Mouse (Mus musculus) large intestine, adult 2 months (tissue): ENCODE measurements around the gene Olfr1167. TPM values are rescaled to one million over a fixed set of nuclear protein-coding genes. Genes with fewer than 3 reads are reported as not detected.
"Not testable (repeated sequence)": the region's sequence is repeated elsewhere in the genome, so short reads cannot be mapped to it uniquely, and the experiment has no call there.

Source experiments
- DNase-seq: peaks from one replicate; pipeline ENCODE4 v3.0.0-alpha.2; 2012; ENCODE audit warnings: low read depth, low spot score
- WGBS: fragments of 180-500 bp; shearing (Covaris S2); methylation state at CpG from one replicate; pipeline ENCODE4 v1.1.7; 2018; 5-methylcytosine and 5-hydroxymethylcytosine counted together
- polyA plus RNA-seq: library from polyadenylated mRNA; depleted of rRNA; stranded (reverse); fragments of >200 nt; gene quantifications from 2 replicates; pipeline ENCODE4 v1.2.3, GENCODE M21; 2012; rRNA removed

The Olfr1167 gene
- not detected in 2 replicates for polyA plus RNA-seq

DNA sequence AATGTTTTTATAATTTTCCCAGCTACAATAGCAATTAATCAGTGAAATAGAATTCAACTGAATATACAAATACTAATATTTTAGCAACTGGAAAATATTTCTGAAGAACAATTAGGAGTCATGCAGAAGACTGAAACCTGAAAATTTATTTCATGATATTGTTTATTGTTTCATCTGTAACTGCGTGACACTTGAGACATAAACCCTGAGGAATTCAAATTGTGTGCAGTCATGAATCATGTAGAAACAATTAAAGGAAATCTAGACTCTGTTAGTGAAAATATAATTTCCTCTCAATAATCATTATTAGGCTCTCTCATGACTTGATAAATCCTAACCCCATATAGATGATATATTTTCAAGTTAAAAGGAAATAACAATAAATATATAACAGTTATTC, at the start of gene Olfr1167:
Gene Olfr1167, minus strand, starts transcription at position 101 of the 400 bp plus-strand sequence.
- 76% methylated on average over 1 of the region's 1 CpGs for WGBS
- not testable (repeated sequence) for DNase-seq

DNA sequence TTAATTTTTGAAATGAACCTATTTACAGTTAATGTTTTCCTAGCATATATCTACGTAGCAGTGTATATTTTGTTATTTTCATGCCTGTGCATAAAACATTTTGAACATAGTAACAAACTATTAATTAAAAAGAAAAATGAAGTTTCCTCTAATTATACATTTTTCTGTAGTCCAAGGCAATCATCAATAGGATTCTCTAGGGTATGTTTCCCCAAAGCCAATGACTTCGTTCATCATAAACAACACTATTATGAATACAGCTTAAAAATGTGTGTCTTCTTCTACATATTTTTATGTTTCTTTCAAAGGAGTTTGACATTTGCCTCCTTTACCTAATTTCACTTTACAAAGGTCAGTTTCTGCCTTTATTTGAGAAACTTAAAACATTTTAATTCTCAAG, 26.6 kb upstream of the Olfr1167 start, which contains the start of gene Olfr1168:
Gene Olfr1168, plus strand, starts transcription at position 301 of the 400 bp plus-strand sequence.
- no peak for DNase-seq
- 71% methylated on average over 2 of the region's 2 CpGs for WGBS

DNA sequence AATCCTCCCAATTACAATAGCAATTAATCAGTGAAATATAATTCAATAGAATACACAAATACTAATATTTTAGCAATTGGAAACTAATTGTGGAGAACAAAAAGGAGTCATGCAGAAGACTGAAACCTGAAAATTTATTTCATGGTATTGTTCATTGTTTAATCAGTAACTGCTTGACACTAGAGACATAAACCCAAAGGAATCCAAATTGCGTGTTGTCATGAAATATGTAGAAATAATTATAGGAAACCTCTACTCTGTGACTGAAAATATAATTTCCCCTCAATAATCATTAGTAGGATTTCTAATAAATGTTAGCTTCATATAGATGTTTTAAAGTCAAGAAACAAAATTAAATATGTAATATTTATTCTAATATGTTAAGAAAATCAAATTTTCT, 26.8 kb downstream of the Olfr1167 start, which contains the start of gene Olfr1166:
Gene Olfr1166, minus strand, starts transcription at position 101 of the 400 bp plus-strand sequence.
- WGBS = 74% methylated on average over 1 of the region's 1 CpGs
- DNase-seq = no peak

Other genes with a start within 250 kb of the Olfr1167 start
- gene Olfr1155, start 210.1 kb downstream of the Olfr1167 start, polyA plus RNA-seq = not detected in 2 replicates
- gene Olfr1156, start 202.1 kb downstream of the Olfr1167 start, polyA plus RNA-seq = not detected in 2 replicates
- not detected in 2 replicates for gene Olfr1157, start 186.9 kb downstream of the Olfr1167 start, polyA plus RNA-seq
- gene Olfr74, start 180.5 kb downstream of the Olfr1167 start, polyA plus RNA-seq = not detected in 2 replicates
- gene Olfr1158, start 165.1 kb downstream of the Olfr1167 start, polyA plus RNA-seq = not detected in 2 replicates
- gene Olfr1160, start 146.9 kb downstream of the Olfr1167 start, polyA plus RNA-seq = not detected in 2 replicates
- gene Olfr1161, start 132.4 kb downstream of the Olfr1167 start, polyA plus RNA-seq = not detected in 2 replicates
- gene Olfr73, start 117.5 kb downstream of the Olfr1167 start, polyA plus RNA-seq = not detected in 2 replicates
- gene Olfr1162, start 104.1 kb downstream of the Olfr1167 start, polyA plus RNA-seq = not detected in 2 replicates
- not detected in 2 replicates for gene Olfr1163, start 83.4 kb downstream of the Olfr1167 start, polyA plus RNA-seq
- gene Olfr1164, start 61.2 kb downstream of the Olfr1167 start, polyA plus RNA-seq = not detected in 2 replicates
- not detected in 2 replicates for gene Olfr1166, start 26.9 kb downstream of the Olfr1167 start, polyA plus RNA-seq
- gene Olfr1168, start 26.7 kb upstream of the Olfr1167 start, polyA plus RNA-seq = not detected in 2 replicates
- gene Olfr1170, start 73.1 kb upstream of the Olfr1167 start, polyA plus RNA-seq = not detected in 2 replicates
- gene Olfr1173, start 124.7 kb upstream of the Olfr1167 start, polyA plus RNA-seq = not detected in 2 replicates
- gene Olfr1174-ps, start 159.9 kb upstream of the Olfr1167 start, polyA plus RNA-seq = not detected in 2 replicates
- gene Olfr1175-ps, start 172.0 kb upstream of the Olfr1167 start, polyA plus RNA-seq = not detected in 2 replicates
- not detected in 2 replicates for gene Olfr1176, start 181.5 kb upstream of the Olfr1167 start, polyA plus RNA-seq
- not detected in 2 replicates for gene Olfr1177-ps, start 191.3 kb upstream of the Olfr1167 start, polyA plus RNA-seq
- gene Olfr1178, start 231.9 kb upstream of the Olfr1167 start, polyA plus RNA-seq = not detected in 2 replicates